Mouse (Mus musculus): Measurements from ENCODE around the gene Ldb3. TPM values are rescaled to one million over a fixed set of nuclear protein-coding genes. Genes with fewer than 3 reads are reported as not detected.

Gene Ldb3
- polyA plus RNA-seq, 1 experiment from 2014 or later, result 0.56 TPM

Other genes starting within 250 kb of the Ldb3 start
- gene Fam25c, start 233.2 kb downstream of the Ldb3 start, polyA plus RNA-seq (2015; fragmentation: Nextera tagmentation; extraction: Ambion mirVana), result not detected in 2 replicates
- gene Sncg, start 213.9 kb downstream of the Ldb3 start, polyA plus RNA-seq (2015; fragmentation: Nextera tagmentation; extraction: Ambion mirVana), result 235 and 244 TPM in 2 replicates
- 5.6 and 5.7 TPM in 2 replicates for gene Mmrn2, start 213.2 kb downstream of the Ldb3 start, polyA plus RNA-seq (2015; fragmentation: Nextera tagmentation; extraction: Ambion mirVana)
- 19.5 and 20.5 TPM in 2 replicates for gene Bmpr1a, start 85.3 kb downstream of the Ldb3 start, polyA plus RNA-seq (2015; fragmentation: Nextera tagmentation; extraction: Ambion mirVana)
- not detected in 2 replicates for gene 9230112D13Rik, start 65.9 kb downstream of the Ldb3 start, polyA plus RNA-seq (2015; fragmentation: Nextera tagmentation; extraction: Ambion mirVana)
- not detected in 2 replicates for gene Opn4, start 11.5 kb upstream of the Ldb3 start, polyA plus RNA-seq (2015; fragmentation: Nextera tagmentation; extraction: Ambion mirVana)
- gene Wapl, start 85.2 kb upstream of the Ldb3 start, polyA plus RNA-seq (2015; fragmentation: Nextera tagmentation; extraction: Ambion mirVana), result 19.2 and 19.4 TPM in 2 replicates
- gene Grid1, start 231.4 kb upstream of the Ldb3 start, polyA plus RNA-seq (2015; fragmentation: Nextera tagmentation; extraction: Ambion mirVana), result 3.5 and 3.6 TPM in 2 replicates

All from hindbrain, embryonic 13.5 days (tissue).